Mouse (Mus musculus) kidney, embryonic 16.5 days (tissue): ENCODE data around the gene Tspan9. TPM values are rescaled to one million over a fixed set of nuclear protein-coding genes. Genes with fewer than 3 reads are reported as not detected.

Experiments used
- ATAC-seq: fragments of 200-750 bp; cut with Nextera tagmentation; 2 replicates; pipeline ENCODE4 v1.8.0; 2017; ENCODE audit warnings: moderate TSS enrichment; ENCODE audit not compliant: low FRiP score, low TSS enrichment
- H3K27ac ChIP-seq: fragments of 300-500 bp; sonication (generic); 2 replicates; pipeline ENCODE4 v1.5.1; 2014; ENCODE audit warnings: low read length
- H3K27me3 ChIP-seq: fragments of 300-500 bp; sonication (generic); 2 replicates; pipeline ENCODE4 v1.6.1; 2014; ENCODE audit warnings: low read length, control low read depth, mixed read lengths; ENCODE audit not compliant: insufficient read depth
- H3K36me3 ChIP-seq: fragments of 300-500 bp; sonication (generic); 2 replicates; pipeline ENCODE4 v1.6.1; 2014; ENCODE audit warnings: low read length, control low read depth, mixed read lengths; ENCODE audit not compliant: insufficient read depth
- H3K4me1 ChIP-seq: fragments of 300-500 bp; sonication (generic); 2 replicates; pipeline ENCODE4 v1.6.1; 2014; ENCODE audit warnings: low read length, control low read depth, mixed read lengths; ENCODE audit not compliant: insufficient read depth
- H3K4me2 ChIP-seq: fragments of 300-500 bp; sonication (generic); replicated peaks from 2 replicates; pipeline ENCODE4 v1.6.1; 2014; ENCODE audit warnings: low read depth, low read length
- H3K4me3 ChIP-seq: fragments of 300-500 bp; sonication (generic); 2 replicates; pipeline ENCODE4 v1.5.1; 2014; ENCODE audit warnings: mild to moderate bottlenecking, low read length
- H3K9ac ChIP-seq: fragments of 300-500 bp; sonication (generic); replicated peaks from 2 replicates; pipeline ENCODE4 v1.6.1; 2014; ENCODE audit warnings: low read length
- H3K9me3 ChIP-seq: fragments of 300-500 bp; sonication (generic); 2 replicates; pipeline ENCODE4 v1.6.1; 2016; ENCODE audit warnings: low read length, control low read depth
- WGBS: fragments of 180-500 bp; shearing (Covaris S2); extraction: QIAGEN DNeasy Blood & Tissue Kit; methylation state at CpG from one replicate; pipeline ENCODE4 v1.1.7; 2014; 5-methylcytosine and 5-hydroxymethylcytosine counted together
- polyA plus RNA-seq: library from polyadenylated mRNA; unstranded; fragments of >200 nt; fragmentation: Nextera tagmentation; extraction: Ambion mirVana; gene quantifications from 2 replicates; pipeline ENCODE4 v1.2.1, GENCODE M21; 2015

Gene Tspan9
- polyA plus RNA-seq, 1 experiment from 2014 or later, result 147 TPM

GRCm38 (mm10) chr6:128124222-128124971 is 19.0 kb downstream of the Tspan9 start:
- peak; percentile 77 for ATAC-seq
- peaks cover 29% of the 10 kb centered on the region for H3K4me1 ChIP-seq

GRCm38 (mm10) chr6:128122127-128122526 is 21.3 kb downstream of the Tspan9 start:
- Histone ChIP-seq H3K9ac (0 out of 2 replicates have a peak overlapping the region, but pooled peaks have one; percentile 12), H3K4me1 (peaks cover 33% of the 10 kb centered on the region), H3K9me3 (no peaks in the 10 kb centered on the region), H3K27me3 (no peaks in the 10 kb centered on the region), H3K36me3 (peaks cover 4% of the 10 kb centered on the region; the same call in 1 of the 2 replicates), H3K4me3 (no peak overlapping the region), H3K4me2 (no peak overlapping the region), H3K27ac (no peak overlapping the region)
- WGBS, result 46% methylated on average over 5 of the region's 5 CpGs
- no peak for ATAC-seq

More at GRCm38 (mm10) chr6:128124222-128124971, 19.0 kb downstream of the Tspan9 start:
- H3K36me3 ChIP-seq, result peaks cover 7% of the 10 kb centered on the region; the same call in 1 of the 2 replicates
- no peak overlapping the region for H3K4me2 ChIP-seq
- no peak overlapping the region for H3K9ac ChIP-seq
- no peak overlapping the region for H3K4me3 ChIP-seq
- no peaks in the 10 kb centered on the region for H3K9me3 ChIP-seq
- 48% methylated on average over 10 of the region's 10 CpGs for WGBS
- H3K27me3 ChIP-seq, result no peaks in the 10 kb centered on the region
- peak overlapping the region; percentile 70 for H3K27ac ChIP-seq

GRCm38 (mm10) chr6:128121691-128122090 is 21.7 kb downstream of the Tspan9 start:
- Histone ChIP-seq H3K4me1 (peaks cover 37% of the 10 kb centered on the region), H3K36me3 (peaks cover 4% of the 10 kb centered on the region; the same call in 1 of the 2 replicates), H3K4me3 (no peak overlapping the region), H3K27ac (no peak overlapping the region), H3K9ac (no peak overlapping the region), H3K9me3 (no peaks in the 10 kb centered on the region), H3K4me2 (no peak overlapping the region), H3K27me3 (no peaks in the 10 kb centered on the region)
- no peak for ATAC-seq
- WGBS, result 62% methylated on average over 5 of the region's 5 CpGs

- ATAC-seq, result no peak
- Histone ChIP-seq H3K9me3 (no peaks in the 10 kb centered on the region), H3K4me3 (no peak overlapping the region), H3K4me1 (peaks cover 44% of the 10 kb centered on the region), H3K27me3 (no peaks in the 10 kb centered on the region), H3K27ac (no peak overlapping the region), H3K9ac (no peak overlapping the region), H3K36me3 (peaks cover 4% of the 10 kb centered on the region; the same call in 1 of the 2 replicates), H3K4me2 (no peak overlapping the region)
- 66% methylated on average over 12 of the region's 12 CpGs for WGBS
Observed at GRCm38 (mm10) chr6:128120806-128121205, 22.6 kb downstream of the Tspan9 start.

GRCm38 (mm10) chr6:128118670-128119230 is 24.6 kb downstream of the Tspan9 start:
- Histone ChIP-seq H3K4me3 (no peak overlapping the region), H3K4me2 (no peak overlapping the region), H3K9me3 (no peaks in the 10 kb centered on the region), H3K27ac (no peak overlapping the region), H3K4me1 (peaks cover 29% of the 10 kb centered on the region), H3K9ac (no peak overlapping the region), H3K27me3 (no peaks in the 10 kb centered on the region), H3K36me3 (peaks cover 4% of the 10 kb centered on the region; the same call in 1 of the 2 replicates)
- WGBS, result 91% methylated on average over 7 of the region's 7 CpGs
- no peak for ATAC-seq

- Histone ChIP-seq H3K4me1 (peaks cover 39% of the 10 kb centered on the region), H3K27ac (peak overlapping the region; percentile 11; the same call in 1 of the 2 replicates), H3K9me3 (no peaks in the 10 kb centered on the region), H3K27me3 (no peaks in the 10 kb centered on the region), H3K4me2 (no peak overlapping the region), H3K4me3 (no peak overlapping the region), H3K9ac (0 out of 2 replicates have a peak overlapping the region, but pooled peaks have one; percentile 5), H3K36me3 (peaks cover 4% of the 10 kb centered on the region; the same call in 1 of the 2 replicates)
- 62% methylated on average over 10 of the region's 10 CpGs for WGBS
- no peak for ATAC-seq
Observed at GRCm38 (mm10) chr6:128116836-128117542, 26.4 kb downstream of the Tspan9 start.

GRCm38 (mm10) chr6:128116344-128116743 is 27.1 kb downstream of the Tspan9 start:
- peaks cover 41% of the 10 kb centered on the region for H3K4me1 ChIP-seq
- H3K36me3 ChIP-seq, result peaks cover 4% of the 10 kb centered on the region; the same call in 1 of the 2 replicates
- no peak for ATAC-seq
- 55% methylated on average over 2 of the region's 2 CpGs for WGBS
- no peak overlapping the region for H3K4me3 ChIP-seq
- no peaks in the 10 kb centered on the region for H3K27me3 ChIP-seq
- no peak overlapping the region for H3K4me2 ChIP-seq
- H3K9me3 ChIP-seq, result no peaks in the 10 kb centered on the region
- 0 out of 2 replicates have a peak overlapping the region, but pooled peaks have one; percentile 5 for H3K9ac ChIP-seq
- H3K27ac ChIP-seq, result peak overlapping the region; percentile 11; the same call in 1 of the 2 replicates

GRCm38 (mm10) chr6:128115121-128115520 is 28.3 kb downstream of the Tspan9 start:
- Histone ChIP-seq H3K27ac (no peak overlapping the region), H3K9ac (no peak overlapping the region), H3K4me3 (no peak overlapping the region), H3K4me1 (peaks cover 45% of the 10 kb centered on the region), H3K27me3 (no peaks in the 10 kb centered on the region), H3K36me3 (peaks cover 4% of the 10 kb centered on the region; the same call in 1 of the 2 replicates), H3K9me3 (no peaks in the 10 kb centered on the region), H3K4me2 (no peak overlapping the region)
- 75% methylated on average over 6 of the region's 6 CpGs for WGBS
- ATAC-seq, result no peak

GRCm38 (mm10) chr6:128112605-128113004 is 30.8 kb downstream of the Tspan9 start:
- WGBS, result 22% methylated on average over 1 of the region's 3 CpGs
- H3K27me3 ChIP-seq, result no peaks in the 10 kb centered on the region
- H3K9ac ChIP-seq, result no peak overlapping the region
- no peak overlapping the region for H3K4me3 ChIP-seq
- peaks cover 58% of the 10 kb centered on the region for H3K4me1 ChIP-seq
- H3K36me3 ChIP-seq, result no peaks in the 10 kb centered on the region
- no peak overlapping the region for H3K4me2 ChIP-seq
- no peaks in the 10 kb centered on the region for H3K9me3 ChIP-seq
- H3K27ac ChIP-seq, result peak overlapping the region; percentile 86
- ATAC-seq, result peak; percentile 52
